Mouse (Mus musculus): ENCODE measurements around the gene Snrk. TPM values are rescaled to one million over a fixed set of nuclear protein-coding genes. Genes with fewer than 3 reads are reported as not detected.

Gene Snrk
- total RNA-seq, 2 experiments from 2014 or later, result 105 to 116 TPM

Other genes starting within 250 kb of the Snrk start
- 1 to 10 TPM; 1.4 to 2.4 TPM for gene Ackr2, start 218.9 kb upstream of the Snrk start, total RNA-seq (2021)
- gene Cyp8b1, start 201.0 kb upstream of the Snrk start, total RNA-seq (2021), result not detected
- 1 to 10 TPM; 6.7 to 7.2 TPM for gene Fam198a, start 166.3 kb upstream of the Snrk start, total RNA-seq (2021)
- 10 to 100 TPM; 45.4 to 45.5 TPM for gene Pomgnt2, start 120.2 kb upstream of the Snrk start, total RNA-seq (2021)
- 10 to 100 TPM; 23.8 to 26.4 TPM for gene Ano10, start 177.2 kb downstream of the Snrk start, total RNA-seq (2021)
- gene Abhd5, start 234.3 kb downstream of the Snrk start, total RNA-seq (2021), result 10 to 100 TPM; 15.6 to 17.2 TPM

Data from layer of hippocampus, adult 18-20 months (tissue).